Mouse (Mus musculus) adrenal gland, postnatal 25 days (tissue): ENCODE measurements around the gene Mrpl22. TPM values are rescaled to one million over a fixed set of nuclear protein-coding genes. Genes with fewer than 3 reads are reported as not detected.
"Not testable (repeated sequence)": the region's sequence is repeated elsewhere in the genome, so short reads cannot be mapped to it uniquely, and the experiment has no call there.

Experiments
- DNase-seq: peaks from one replicate; pipeline ENCODE4 v3.0.0; 2021; ENCODE audit warnings: mixed read lengths
- total RNA-seq: library from RNA; stranded (reverse); gene quantifications from 2 replicates; pipeline ENCODE4 v1.2.3, GENCODE M21; 2021

The Mrpl22 gene
- total RNA-seq, 1 experiment from 2014 or later: 72.0 TPM

DNA sequence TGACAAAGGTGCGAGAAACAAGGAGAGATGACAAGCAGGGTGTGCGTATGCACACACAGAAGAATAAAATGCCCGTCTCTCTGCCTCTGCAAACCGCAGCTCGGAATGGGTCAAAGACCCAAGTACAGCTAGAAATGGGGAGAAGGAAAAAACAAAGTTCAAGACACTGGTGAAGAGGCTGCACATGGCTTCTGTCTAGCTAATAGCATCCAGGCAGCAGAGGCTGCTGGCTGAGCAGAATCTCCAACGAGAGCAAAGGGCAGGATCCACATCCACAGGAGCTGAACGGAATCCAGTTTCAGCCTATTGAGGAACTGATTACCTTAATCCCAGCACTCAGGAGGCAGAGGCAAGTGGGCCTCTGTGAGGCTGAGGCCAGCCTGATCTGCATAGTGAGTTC is 9.3 kb downstream of the Mrpl22 start:
- no peak for DNase-seq

DNA sequence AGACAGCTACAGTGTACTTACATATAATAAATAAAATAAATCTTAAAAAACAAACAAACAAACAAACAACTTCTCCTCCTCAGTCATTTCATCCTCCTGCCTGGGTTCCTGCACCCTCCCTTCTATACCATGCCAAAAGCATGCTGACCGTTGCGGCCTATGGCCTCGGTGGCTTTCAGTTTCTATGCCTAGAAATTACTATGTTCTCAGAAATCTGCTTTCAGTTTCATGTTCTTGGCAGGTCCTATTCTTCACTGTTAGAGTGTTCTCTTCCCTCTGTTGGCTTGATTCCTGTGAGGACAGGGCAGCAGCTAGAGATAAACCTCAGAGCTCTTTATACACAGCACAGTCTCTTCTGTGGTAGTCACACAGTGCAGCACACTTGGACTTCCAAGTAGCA is 12.1 kb downstream of the Mrpl22 start:
- DNase-seq: no peak

DNA sequence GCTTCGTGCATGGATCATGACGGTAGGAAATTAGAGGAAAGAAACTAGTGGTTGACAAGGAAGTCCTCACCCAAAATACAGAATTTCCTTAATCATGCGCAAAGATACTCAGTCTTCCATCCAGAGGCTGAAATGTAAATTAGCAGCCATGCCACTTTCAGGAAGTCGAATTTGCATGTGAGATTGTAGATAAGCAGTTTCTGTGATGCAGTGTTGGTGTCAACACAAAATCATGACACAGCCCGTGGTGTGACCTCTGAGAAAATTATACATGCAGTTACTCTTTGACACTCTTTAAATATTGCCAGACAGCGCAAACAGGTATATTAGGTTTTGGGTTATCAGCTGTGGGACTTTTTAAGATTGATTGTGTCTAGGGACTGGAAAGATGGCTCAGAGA is 18.2 kb downstream of the Mrpl22 start:
- no peak for DNase-seq

DNA sequence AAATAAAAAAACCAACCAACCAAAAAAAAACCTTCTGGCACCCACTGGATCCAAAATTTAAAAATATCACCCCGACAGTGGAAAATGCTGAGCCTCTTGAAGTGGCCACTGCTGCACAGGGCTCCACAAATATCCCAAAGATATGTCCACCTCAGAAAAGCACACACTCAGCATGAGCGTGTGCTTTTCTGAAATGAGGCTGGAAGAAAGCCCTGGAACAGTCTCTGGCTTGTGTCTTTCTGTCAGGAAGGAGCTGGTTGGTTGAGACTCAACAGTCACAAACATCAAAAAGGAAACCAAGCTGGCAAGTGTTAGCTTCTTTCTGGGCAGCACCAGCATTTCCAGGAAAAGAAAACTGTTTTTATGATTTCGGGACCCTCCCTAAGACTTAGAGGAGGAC is 21.9 kb downstream of the Mrpl22 start:
- DNase-seq: no peak

DNA sequence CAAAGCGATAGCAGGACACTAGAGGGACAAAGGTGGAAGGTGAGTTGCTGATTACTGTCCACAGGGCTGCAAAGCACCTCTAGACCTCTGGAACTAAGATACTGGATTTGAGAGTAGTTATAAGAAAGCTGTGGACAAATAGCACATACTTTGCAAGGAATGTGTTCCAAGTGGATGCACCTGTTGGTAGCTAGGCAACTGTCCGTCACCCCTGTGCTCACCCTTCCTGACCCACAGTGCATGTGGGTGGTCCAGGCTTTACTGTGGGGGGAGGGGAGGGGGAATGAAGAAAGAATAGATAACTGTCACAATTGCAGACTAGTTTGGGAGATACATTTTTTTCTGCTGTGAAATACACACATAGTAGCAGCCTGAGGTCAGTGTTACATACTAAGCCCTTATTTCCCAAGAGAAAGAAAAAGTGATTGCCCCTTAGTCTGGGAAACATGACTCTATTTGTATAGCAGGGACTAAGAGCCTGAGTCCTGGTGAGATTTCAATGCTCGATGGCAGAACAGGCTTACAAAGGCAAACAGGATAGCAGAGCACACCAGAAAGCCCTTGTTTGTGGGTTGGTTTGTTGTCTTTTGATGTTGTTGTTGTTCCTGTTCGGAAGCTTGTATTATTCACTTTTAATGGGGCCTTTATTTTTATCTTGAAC is 22.5 kb downstream of the Mrpl22 start:
- no peak for DNase-seq

DNA sequence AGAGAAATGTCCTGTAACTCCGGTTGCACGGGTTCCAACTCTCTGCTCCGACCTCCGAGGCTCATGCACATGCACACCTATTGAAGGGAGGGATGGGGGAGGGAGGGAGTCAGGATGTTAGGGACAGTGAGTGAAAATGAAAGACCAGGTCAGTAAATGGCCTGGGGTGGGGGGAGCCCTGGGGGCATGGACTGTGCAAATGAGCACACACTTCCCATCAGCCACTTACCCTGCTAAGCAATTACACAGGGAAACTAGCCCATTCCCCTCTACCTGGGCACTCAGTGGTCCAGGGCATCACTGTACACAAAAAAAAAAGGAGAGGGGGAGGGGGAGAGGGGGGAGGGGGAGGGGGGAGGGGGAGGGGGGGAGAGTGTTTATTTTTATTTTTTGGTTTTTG is 27.2 kb downstream of the Mrpl22 start:
- no peak for DNase-seq

DNA sequence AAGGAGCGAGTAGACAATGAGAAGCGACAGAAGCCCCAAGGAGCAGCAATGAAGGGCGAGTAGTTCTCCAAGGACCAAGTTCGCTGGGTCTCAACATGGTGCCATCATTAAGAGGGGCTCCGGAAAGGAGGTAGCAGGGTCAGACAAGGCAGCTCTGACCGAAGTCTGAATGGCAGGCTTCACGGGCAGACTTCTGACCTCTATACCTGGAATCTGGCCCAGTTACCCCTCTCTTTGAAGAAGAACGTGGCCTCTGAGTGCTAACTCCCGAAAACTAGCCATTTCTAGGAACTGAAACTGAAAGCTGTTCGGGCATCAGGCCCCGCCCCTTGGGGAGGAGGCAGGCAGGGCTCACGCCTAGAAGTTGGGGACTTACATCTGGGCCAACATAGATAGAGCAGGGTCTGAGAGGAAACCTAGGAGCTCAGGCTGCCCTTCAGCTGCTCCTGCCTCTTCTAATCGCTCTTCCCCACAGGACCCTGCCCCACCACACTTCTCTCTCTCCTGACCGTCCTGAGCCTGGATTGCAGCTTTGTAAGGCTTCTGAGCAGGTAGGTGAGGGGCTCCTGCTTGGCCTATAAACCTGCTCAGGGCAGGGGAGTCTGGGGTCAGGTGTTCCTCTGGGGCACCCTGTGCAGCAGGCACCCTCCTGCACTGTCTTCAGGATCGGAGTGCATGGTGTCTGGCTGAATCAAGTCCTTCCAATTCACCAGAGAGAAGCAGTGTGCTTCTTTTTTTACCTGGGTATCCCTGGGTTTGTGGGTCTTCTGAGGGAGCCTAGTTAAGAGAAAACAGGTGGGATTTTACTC is 28.0 kb downstream of the Mrpl22 start, which contains the start of the genes Igtp and Irgm2:
Gene Igtp (plus strand): TSS at position 328 of the 809 bp plus-strand sequence.
Gene Irgm2 (plus strand): TSS at position 390 of the 809 bp plus-strand sequence.
- DNase-seq: peak; percentile 77

DNA sequence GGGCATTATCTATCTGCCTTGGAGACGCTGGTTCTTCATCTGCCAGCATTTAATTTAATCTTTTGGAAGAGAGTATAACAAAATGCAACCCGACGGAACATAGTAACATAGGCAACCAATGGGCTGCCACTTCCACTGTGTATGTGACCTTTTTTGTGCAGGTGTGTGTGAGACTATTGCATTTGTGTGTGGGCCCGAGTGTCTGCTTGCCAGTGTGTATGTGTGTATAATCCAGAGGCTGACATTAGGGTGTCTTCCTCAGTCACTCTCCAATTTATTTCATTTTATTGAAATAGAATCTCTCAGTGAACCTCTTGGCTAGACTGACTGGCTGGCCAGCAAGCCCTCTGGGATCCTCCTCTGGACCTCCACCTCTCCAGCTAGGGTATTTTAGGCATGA is 28.8 kb downstream of the Mrpl22 start:
- DNase-seq: no peak

DNA sequence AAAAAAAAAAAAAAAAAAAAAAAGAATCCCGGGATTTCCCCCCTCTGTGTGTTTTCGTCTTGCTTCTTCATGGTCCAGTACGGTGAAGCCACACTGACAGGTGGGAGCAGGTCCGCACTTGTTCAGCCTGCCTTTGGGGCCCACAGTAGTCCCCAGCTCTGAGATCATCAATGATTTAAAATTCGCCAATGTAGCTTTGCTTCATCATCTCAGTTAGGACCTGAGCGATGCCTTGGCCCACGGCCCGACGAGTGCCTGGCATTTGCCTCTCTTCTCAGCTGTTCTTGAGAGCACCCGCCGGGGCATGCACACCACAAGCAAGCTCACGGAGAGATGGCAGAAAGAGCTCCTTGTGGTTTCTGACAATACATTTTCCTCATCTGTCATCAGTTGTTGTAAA is 29.6 kb downstream of the Mrpl22 start:
- no peak for DNase-seq

DNA sequence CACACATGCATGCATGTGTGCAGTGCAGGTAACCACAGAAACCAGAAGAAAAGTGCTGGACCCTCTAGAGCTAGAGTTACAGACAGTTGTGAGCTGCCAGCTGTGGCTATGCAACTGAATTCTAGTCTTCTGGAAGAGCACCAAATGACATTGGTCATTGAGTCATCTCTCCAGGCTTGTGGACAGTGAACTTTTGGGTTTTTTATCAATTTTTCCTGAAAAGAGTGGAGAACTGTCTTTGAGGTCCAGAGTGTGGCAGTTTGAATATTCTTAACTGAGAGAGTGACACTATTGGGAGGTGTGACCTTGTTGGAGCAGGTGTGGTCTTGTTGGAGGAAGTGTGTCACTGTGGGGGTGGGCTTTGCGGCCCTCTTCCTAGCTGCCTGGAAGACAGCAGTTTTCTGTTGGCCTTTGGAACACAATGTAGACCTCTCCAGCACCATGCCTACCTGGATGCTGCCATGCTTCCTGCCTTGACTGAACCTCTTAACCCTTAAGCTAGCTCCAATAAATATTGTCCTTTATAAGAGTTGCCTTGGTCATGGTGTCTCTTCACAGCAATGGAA is 38.9 kb downstream of the Mrpl22 start:
- no peak for DNase-seq

DNA sequence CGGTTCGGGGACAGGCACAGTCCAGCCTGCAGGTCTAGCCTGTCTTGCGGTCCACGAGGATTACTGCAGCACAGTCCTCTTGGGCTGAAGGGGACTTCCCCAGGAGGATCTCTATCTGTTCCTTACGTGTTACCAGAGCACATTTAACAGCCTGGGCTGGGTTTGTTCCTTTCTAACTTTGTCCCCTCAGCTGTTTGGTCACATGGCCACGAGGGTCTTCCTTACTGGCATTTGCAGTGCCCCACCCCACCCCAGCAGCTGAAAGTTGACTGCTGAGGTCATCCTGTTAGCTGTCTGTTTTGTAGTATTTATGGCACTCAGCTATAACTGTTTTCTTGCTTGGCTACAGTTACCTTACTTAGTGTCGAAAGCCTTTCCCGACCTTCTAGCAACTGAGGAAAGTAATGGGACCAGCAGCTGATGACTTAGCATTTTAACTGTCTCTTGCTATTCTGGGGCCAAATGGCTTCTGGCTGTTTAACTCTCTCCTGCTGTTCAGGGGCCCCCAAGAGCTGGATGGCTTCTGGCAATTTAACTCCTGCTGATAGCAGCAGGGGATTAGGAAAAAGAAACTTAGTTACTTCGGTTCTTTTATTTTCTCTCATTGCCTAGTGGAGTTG is 39.7 kb downstream of the Mrpl22 start:
- no peak for DNase-seq

DNA sequence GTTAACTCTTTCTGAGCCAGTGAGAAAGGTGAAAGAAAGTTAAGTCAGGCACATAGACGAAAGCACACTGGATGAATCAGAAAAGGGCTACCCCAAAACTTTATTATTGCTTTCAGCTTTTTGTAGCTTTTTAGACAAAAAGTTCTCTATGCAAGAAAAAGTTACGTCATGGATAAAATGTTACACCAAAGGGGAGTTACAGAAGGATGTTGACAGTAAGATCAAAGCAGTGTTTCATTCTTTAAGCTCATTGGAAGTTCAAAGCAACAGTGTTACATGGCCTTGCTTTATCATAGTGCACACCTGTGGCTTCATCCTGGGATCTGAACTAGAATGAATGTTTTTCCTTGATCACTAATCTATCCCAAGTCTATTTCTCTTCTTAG is 40.2 kb downstream of the Mrpl22 start:
- DNase-seq: no peak

DNA sequence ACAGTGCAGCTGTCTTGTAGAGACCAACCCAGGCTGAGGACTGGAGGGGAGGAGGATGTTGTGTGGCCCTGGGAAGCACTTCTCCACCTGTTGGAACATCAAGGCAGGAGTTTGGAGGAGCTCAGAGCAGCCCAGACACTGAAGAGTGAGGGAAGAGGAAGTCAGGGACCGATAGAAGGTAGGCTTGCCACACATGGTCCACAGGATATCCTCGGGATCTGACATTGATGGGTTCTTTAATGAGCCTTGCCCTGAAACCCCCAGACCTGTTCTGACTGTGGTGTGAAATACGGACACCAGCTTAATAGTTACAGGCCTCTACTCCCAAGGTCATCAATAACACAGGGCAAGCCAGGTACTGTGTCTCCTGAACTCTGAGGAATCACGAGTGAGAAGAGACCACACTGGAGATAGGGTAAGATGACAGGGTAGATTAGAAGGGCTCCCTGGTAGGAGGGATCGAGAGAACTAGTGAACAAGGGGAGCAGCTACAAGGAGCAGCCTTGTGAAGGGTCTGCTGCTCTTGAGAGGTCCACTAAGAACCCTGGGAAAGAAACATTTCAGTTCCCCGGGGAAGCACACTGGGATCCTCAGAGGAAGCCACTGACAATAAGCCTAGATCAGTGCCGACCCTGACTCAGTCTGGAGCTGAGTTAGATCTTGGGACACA is 42.3 kb downstream of the Mrpl22 start:
- no peak for DNase-seq

DNA sequence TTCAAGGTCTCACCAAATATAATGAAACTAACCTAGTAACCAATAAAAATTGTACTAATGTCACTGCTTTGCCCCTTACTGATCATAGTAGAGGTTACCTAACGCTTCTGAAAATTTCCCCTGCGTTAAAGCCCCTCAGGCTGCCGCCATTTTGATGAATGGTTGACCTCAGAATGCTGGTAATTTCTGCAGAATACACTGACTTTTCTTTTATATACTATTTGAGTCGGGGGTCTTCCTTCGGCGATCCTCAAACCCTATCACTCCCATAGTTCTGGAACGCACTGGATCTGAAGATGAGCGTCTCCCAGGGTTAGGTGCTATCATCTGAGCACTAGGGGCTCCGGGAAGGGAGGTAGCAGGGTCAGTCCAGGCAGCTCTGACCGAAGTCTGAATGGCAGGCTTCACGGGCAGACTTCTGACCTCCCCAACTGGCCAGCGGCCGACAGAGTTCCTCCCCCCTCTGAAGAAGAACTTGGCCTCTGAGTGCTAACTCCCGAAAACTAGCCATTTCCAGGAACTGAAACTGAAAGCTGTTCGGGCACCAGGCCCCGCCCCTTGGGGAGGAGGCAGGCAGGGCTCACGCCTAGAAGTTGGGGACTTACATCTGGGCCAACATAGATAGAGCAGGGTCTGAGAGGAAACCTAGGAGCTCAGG is 43.1 kb downstream of the Mrpl22 start:
- peak; percentile 86 for DNase-seq

DNA sequence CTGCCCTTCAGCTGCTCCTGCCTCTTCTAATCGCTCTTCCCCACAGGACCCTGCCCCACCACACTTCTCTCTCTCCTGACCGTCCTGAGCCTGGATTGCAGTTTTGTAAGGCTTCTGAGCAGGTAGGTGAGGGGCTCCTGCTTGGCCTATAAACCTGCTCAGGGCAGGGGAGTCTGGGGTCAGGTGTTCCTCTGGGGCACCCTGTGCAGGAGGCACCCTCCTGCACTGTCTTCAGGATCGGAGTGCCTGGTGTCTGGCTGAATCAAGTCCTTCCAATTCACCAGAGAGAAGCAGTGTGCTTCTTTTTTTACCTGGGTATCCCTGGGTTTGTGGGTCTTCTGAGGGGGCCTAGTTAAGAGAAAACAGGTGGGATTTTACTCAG is 43.6 kb downstream of the Mrpl22 start:
- not testable (repeated sequence) for DNase-seq

DNA sequence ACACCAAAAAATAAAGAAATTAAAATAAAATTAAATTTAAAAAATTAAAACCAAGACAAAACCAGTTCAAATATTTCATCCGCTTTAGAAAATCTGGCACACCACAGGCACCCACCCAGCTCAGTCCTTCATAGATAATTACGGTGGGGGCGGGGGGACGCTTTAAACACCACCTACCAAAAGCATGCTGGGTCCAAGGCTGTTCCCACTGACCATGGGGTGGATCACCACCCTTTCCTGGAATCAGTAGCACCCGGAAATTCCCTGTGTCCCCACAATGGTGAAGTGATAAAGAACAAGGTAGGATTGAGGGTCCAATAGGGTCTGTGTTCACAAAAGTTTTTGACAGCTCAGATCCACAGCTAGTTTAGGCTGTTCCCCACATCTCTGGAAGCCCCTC is 44.4 kb downstream of the Mrpl22 start:
- no peak for DNase-seq

DNA sequence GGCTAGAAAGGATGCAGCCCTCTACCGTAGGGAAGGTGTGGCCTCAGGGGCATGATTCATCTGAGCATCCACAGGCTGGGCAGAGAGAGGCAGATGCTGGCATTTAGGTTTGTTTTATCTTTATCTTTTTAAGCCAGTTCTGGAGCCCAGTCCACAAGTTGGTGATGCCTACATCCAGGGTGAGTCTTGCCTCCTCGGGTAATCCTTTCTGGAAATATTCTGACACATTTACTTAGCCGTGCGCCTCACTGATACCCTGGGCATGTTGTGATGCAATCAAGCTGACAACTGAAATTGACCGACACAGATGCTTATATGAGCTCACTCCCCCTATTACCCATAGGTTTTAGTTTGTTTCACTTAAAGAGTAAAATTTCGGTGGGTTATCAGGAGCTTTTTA is 45.4 kb downstream of the Mrpl22 start:
- DNase-seq: no peak

DNA sequence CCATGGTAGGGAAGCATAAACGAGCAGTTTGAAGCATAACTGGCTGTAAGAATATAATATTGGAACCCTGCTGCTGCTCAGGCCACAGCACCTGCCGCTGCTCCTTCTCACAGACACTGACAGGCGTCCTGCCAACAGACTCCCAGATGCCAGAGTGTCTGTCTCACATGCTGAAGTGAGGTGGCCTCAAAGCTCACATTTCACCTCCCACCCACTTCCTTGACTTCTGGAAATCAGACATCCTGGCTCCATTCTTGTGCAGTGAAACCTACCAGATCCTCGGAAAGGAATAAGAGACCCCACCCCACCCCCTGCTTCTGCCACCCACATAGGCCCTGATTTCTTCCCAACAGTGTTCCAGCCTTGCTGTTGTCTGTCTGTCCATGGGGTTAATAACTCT is 52.3 kb downstream of the Mrpl22 start:
- DNase-seq: no peak

DNA sequence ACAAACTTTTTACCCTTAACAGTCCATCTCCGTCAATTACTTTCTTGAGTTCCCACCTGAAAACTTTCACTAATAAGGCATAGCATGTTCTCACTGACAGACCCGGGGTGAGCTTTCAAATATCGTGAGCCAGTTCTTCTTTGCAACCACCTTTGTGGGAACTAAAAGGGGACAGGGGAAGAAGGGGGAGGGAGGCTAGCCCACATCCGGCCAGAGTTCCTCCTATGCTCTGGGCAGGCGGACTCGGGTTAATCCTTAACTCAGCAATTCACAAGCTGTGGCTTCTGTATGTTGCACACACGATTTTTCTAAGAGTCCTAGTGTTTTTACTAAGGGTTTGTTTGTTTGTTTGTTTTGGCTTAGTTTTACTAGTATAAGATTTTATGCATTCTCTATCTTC is 52.9 kb downstream of the Mrpl22 start:
- no peak for DNase-seq

DNA sequence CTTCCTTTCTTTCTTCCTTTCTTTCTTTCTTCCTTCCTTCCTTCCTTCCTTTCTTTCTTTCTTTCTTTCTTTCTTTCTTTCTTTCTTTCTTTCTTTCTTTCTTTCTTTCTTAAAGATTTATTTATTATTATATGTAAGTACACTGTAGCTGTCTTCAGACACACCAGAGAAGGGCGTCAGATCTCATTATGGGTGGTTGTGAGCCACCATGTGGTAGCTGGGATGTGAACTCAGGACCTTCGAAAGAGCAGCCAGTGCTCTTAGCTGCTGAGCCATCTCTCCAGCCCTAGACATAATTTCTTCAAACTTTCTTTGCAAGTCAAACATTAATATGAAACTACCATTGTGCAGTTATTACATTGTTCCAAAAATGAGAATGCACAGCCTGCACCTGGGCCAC is 53.4 kb downstream of the Mrpl22 start:
- not testable (repeated sequence) for DNase-seq

DNA sequence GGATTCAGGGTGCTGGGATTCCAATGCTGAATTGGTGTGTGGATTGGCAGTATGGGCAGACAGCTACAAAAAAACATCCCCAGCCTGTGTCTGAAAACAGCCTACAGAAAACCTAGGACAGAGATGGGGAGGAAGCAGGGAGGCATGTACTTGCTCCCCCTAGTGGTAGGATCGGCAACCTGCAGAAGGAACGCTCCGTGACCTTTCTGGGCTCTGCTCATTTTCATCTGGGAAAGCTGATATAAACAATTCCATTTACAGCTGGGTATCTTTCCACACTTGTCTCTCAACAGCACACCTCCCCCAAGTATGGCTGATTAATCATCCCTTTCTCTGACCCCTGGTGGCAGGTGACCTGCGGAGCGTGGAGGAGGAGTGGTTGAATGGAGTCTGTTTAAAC is 54.2 kb downstream of the Mrpl22 start:
- DNase-seq: peak; percentile 67

DNA sequence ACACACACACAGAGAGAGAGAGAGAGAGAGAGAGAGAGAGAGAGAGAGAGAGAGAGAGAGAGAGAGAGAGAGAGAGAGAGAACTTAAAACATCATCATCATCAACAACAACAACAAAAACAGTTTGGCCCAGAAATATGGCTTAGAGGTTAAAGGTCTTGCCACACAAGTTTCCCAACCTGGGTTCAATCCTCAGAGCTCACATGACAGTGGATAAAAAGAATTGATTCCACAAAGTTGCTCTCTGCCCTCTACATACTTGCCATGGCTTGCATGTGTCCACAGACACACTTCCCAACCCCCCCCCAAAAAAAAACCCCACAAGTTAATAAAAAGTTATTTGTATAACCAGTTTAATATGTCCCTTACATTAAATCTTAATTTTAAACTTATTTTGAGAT is 55.0 kb downstream of the Mrpl22 start:
- DNase-seq: no peak
